Mouse (Mus musculus) embryonic facial prominence, embryonic 12.5 days (tissue): ENCODE data around the gene Btbd9. TPM values are rescaled to one million over a fixed set of nuclear protein-coding genes. Genes with fewer than 3 reads are reported as not detected.

Source experiments
- ATAC-seq: fragments of 200-750 bp; cut with Nextera tagmentation; 2 replicates; pipeline ENCODE4 v1.8.0; 2017; ENCODE audit not compliant: insufficient number of reproducible peaks, insufficient read depth, low FRiP score, low TSS enrichment
- H3K27ac ChIP-seq: fragments of 300-500 bp; sonication (generic); 2 replicates; pipeline ENCODE4 v1.5.1; 2016; ENCODE audit warnings: mild to moderate bottlenecking
- H3K27me3 ChIP-seq: fragments of 300-500 bp; sonication (generic); 2 replicates; pipeline ENCODE4 v1.6.1; 2016; ENCODE audit warnings: mild to moderate bottlenecking, moderate library complexity
- H3K36me3 ChIP-seq: fragments of 300-500 bp; sonication (generic); 2 replicates; pipeline ENCODE4 v1.6.1; 2016; ENCODE audit warnings: mild to moderate bottlenecking
- H3K4me1 ChIP-seq: fragments of 300-500 bp; sonication (generic); 2 replicates; pipeline ENCODE4 v1.6.1; 2016
- H3K4me2 ChIP-seq: fragments of 300-500 bp; sonication (generic); replicated peaks from 2 replicates; pipeline ENCODE4 v1.6.1; 2016; ENCODE audit warnings: mild to moderate bottlenecking, moderate library complexity
- H3K4me3 ChIP-seq: fragments of 300-500 bp; sonication (generic); 2 replicates; pipeline ENCODE4 v1.5.1; 2016; ENCODE audit warnings: mild to moderate bottlenecking
- H3K9ac ChIP-seq: fragments of 300-500 bp; sonication (generic); 2 replicates; pipeline ENCODE4 v1.6.1; 2016; ENCODE audit warnings: mild to moderate bottlenecking, moderate library complexity
- H3K9me3 ChIP-seq: fragments of 300-500 bp; sonication (generic); 2 replicates; pipeline ENCODE4 v1.6.1; 2016; ENCODE audit warnings: mild to moderate bottlenecking, moderate library complexity
- WGBS: fragments of 180-500 bp; shearing (Covaris S2); methylation state at CpG from one replicate; pipeline ENCODE4 v1.1.7; 2016; 5-methylcytosine and 5-hydroxymethylcytosine counted together
- polyA plus RNA-seq: library from polyadenylated mRNA; unstranded; fragments of >200 nt; fragmentation: Nextera tagmentation; extraction: Ambion mirVana; gene quantifications from 2 replicates; pipeline ENCODE4 v1.2.1, GENCODE M21; 2016

The Btbd9 gene
- polyA plus RNA-seq, 1 experiment from 2014 or later, result 71.6 TPM

GRCm38 (mm10) chr17:30261307-30261982, 314.8 kb downstream of the Btbd9 start:
- 81% methylated on average over 10 of the region's 10 CpGs for WGBS
- H3K27ac ChIP-seq, result no peak overlapping the region
- no peak overlapping the region for H3K4me3 ChIP-seq

DNA sequence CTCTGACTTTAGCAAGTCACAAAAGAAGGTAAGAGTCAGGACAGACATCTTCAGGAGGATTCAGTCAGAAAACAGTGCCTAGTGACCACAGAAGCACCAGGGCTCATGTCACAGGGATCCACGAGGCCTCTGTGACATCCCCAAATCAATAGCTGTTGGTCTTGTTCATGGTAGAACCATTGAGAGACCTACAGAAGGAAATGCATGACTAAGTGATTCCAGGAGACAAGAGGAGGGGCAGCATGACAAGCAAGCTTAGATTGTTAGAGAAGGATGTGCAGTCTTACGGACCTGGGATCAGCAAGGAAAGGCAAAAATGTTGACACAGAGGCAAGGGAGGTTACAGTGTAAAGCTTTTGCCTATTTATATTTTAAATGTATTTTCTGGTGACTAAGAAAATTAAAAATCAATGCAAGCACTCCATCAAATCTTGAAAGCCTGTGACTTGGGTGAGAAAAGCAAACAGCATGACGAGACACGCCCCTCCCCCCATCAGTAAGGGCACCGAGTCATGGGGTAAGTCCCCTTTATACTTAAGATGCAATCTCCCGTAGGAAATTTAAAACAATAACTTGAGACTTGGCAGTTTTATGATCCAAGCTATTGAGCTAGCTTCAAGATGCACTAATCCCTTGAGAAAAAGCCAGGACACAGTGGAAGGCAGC, 315.5 kb downstream of the Btbd9 start:
- Histone ChIP-seq H3K9me3 (no peaks in the 10 kb centered on the region), H3K36me3 (no peaks in the 10 kb centered on the region), H3K4me3 (no peak overlapping the region), H3K9ac (no peak overlapping the region), H3K27me3 (no peaks in the 10 kb centered on the region), H3K27ac (no peak overlapping the region), H3K4me1 (peaks cover 23% of the 10 kb centered on the region), H3K4me2 (no peak overlapping the region)
- no peak for ATAC-seq
- 68% methylated on average over 6 of the region's 6 CpGs for WGBS

More at GRCm38 (mm10) chr17:30261307-30261982, 314.8 kb downstream of the Btbd9 start:
- H3K4me1 ChIP-seq, result peaks cover 17% of the 10 kb centered on the region; the same call in 1 of the 2 replicates
- no peaks in the 10 kb centered on the region for H3K9me3 ChIP-seq
- H3K36me3 ChIP-seq, result no peaks in the 10 kb centered on the region
- no peaks in the 10 kb centered on the region for H3K27me3 ChIP-seq
- no peak overlapping the region for H3K4me2 ChIP-seq
- H3K9ac ChIP-seq, result no peak overlapping the region
- no peak for ATAC-seq

- no peak overlapping the region for H3K4me3 ChIP-seq
- H3K36me3 ChIP-seq, result no peaks in the 10 kb centered on the region
- WGBS, result 62% methylated on average over 6 of the region's 6 CpGs
- H3K4me2 ChIP-seq, result no peak overlapping the region
- no peaks in the 10 kb centered on the region for H3K9me3 ChIP-seq
- peaks cover 26% of the 10 kb centered on the region for H3K4me1 ChIP-seq
- H3K27ac ChIP-seq, result no peak overlapping the region
- H3K27me3 ChIP-seq, result no peaks in the 10 kb centered on the region
- H3K9ac ChIP-seq, result no peak overlapping the region
- ATAC-seq, result no peak
Observed at GRCm38 (mm10) chr17:30259938-30260337, 316.4 kb downstream of the Btbd9 start.

DNA sequence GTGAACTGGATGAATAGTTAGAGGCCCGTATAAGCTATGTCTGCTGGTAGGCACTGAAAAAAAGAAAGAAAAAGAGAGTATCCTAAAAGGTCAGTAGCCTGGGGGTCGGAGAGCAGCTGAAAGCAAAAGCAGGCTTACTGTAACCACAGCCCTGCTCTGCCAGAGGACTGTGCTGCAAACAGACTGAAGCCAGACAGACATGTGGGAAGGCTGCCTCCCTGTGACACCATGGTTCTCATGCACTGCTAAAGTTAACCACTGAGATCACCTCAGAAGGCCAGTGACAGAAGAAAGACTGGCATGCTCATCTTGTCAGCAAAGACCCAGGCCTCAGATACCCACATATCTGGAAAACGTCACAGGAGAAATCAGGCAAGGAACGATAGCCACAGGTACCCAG, 317.8 kb downstream of the Btbd9 start:
- Histone ChIP-seq H3K4me1 (peaks cover 33% of the 10 kb centered on the region), H3K9ac (no peak overlapping the region), H3K4me2 (no peak overlapping the region), H3K27me3 (no peaks in the 10 kb centered on the region), H3K27ac (no peak overlapping the region), H3K36me3 (no peaks in the 10 kb centered on the region), H3K4me3 (no peak overlapping the region), H3K9me3 (no peaks in the 10 kb centered on the region)
- no peak for ATAC-seq
- 56% methylated on average over 4 of the region's 4 CpGs for WGBS

DNA sequence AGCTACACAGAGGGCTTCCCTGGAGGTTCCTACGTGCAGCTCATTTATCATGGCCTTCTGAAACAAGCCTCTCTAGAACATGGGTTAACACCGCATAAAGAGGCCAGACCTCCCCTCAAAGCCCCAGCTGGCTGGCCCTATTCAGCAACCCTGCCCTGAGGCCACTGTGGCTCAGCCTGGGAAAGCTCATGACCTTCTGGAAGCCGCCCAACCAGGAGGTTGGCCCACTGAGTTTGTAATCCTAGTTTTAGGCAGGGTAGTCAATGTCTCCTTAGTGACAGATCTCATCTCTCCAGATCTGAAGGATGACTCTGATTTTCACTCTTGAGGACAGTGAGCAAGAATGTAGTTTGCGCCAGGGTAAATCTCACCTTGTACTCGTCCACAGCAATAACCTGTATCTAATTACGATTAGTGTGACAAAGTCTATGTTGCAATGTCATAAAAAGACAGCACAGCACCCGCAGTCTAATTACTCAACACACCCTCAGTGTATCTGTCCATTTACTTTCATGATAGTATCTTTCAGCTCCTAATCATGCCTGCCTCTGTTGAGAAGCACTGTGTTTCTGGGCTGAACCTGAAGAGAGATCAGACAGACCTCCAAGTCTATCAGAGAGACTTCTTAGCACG, 320.2 kb downstream of the Btbd9 start:
- Histone ChIP-seq H3K4me2 (no peak overlapping the region), H3K27ac (no peak overlapping the region), H3K4me1 (peaks cover 26% of the 10 kb centered on the region), H3K9ac (no peak overlapping the region), H3K27me3 (no peaks in the 10 kb centered on the region), H3K9me3 (no peaks in the 10 kb centered on the region), H3K4me3 (no peak overlapping the region), H3K36me3 (no peaks in the 10 kb centered on the region)
- 69% methylated on average over 8 of the region's 8 CpGs for WGBS
- ATAC-seq, result no peak

GRCm38 (mm10) chr17:30253924-30254323, 322.4 kb downstream of the Btbd9 start:
- 0 out of 2 replicates have a peak overlapping the region, but pooled peaks have one; percentile 6 for H3K9ac ChIP-seq
- no peak overlapping the region for H3K4me3 ChIP-seq
- H3K27me3 ChIP-seq, result no peaks in the 10 kb centered on the region
- H3K4me2 ChIP-seq, result no peak overlapping the region
- no peak for ATAC-seq
- 61% methylated on average over 7 of the region's 7 CpGs for WGBS
- H3K9me3 ChIP-seq, result no peaks in the 10 kb centered on the region
- H3K4me1 ChIP-seq, result peaks cover 18% of the 10 kb centered on the region
- no peak overlapping the region for H3K27ac ChIP-seq
- no peaks in the 10 kb centered on the region for H3K36me3 ChIP-seq

DNA sequence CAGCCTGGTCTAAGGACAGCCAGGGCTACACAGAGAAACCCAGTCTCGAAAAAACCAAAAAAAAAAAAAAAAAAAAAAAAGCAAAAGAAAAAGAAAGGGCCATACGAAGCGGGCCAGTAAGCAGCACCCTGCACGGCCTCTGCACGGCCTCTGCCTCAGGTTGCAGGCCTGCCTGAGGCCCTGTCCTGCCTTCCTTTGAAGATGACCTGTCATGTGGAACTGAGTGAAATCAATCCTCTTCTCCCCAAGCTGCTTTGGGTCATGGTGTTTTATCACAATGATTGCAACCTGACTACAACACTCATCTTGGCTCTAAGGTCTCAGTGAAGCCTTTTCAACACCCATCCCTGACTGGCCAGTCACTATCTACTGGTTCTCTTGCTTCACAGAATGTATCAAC, 323.3 kb downstream of the Btbd9 start:
- ATAC-seq, result no peak
- Histone ChIP-seq H3K4me2 (no peak overlapping the region), H3K4me1 (peaks cover 18% of the 10 kb centered on the region; the same call in 1 of the 2 replicates), H3K36me3 (no peaks in the 10 kb centered on the region), H3K9me3 (no peaks in the 10 kb centered on the region), H3K4me3 (no peak overlapping the region), H3K27me3 (no peaks in the 10 kb centered on the region), H3K27ac (no peak overlapping the region), H3K9ac (no peak overlapping the region)
- 72% methylated on average over 5 of the region's 5 CpGs for WGBS

GRCm38 (mm10) chr17:30245308-30245706, 331.0 kb downstream of the Btbd9 start:
- no peak for ATAC-seq
- no peaks in the 10 kb centered on the region for H3K36me3 ChIP-seq
- 54% methylated on average over 10 of the region's 10 CpGs for WGBS
- no peak overlapping the region for H3K4me3 ChIP-seq
- no peak overlapping the region for H3K4me2 ChIP-seq
- H3K27ac ChIP-seq, result no peak overlapping the region
- no peak overlapping the region for H3K9ac ChIP-seq
- H3K4me1 ChIP-seq, result peaks cover 37% of the 10 kb centered on the region
- no peaks in the 10 kb centered on the region for H3K9me3 ChIP-seq
- H3K27me3 ChIP-seq, result no peaks in the 10 kb centered on the region

- Histone ChIP-seq H3K4me2 (no peak overlapping the region), H3K4me1 (peaks cover 42% of the 10 kb centered on the region), H3K9ac (no peak overlapping the region), H3K27me3 (no peaks in the 10 kb centered on the region), H3K4me3 (no peak overlapping the region), H3K27ac (no peak overlapping the region), H3K9me3 (no peaks in the 10 kb centered on the region), H3K36me3 (no peaks in the 10 kb centered on the region)
- ATAC-seq, result no peak
- WGBS, result 70% methylated on average over 14 of the region's 14 CpGs
Observed at GRCm38 (mm10) chr17:30244651-30245307, 331.5 kb downstream of the Btbd9 start.

DNA sequence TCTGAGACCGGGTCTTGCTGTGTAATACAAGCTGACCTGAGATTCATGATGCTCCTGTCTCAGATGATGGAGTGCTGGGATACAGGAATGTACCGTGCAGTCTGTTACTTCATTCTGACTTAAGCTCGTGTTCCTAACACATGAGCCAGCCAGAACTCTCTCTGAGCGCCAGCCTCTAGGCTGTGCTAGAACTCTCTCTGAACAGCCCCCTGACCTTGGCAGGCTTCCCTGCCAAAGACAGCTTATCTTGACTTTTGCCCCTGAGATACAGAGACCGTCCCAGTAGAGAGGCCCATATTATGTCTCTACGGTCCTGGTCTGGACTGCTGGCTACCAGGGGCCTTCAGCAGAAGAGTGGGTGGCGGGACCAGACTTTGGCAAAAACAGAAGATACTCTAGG, 332.7 kb downstream of the Btbd9 start:
- peaks cover 44% of the 10 kb centered on the region for H3K4me1 ChIP-seq
- WGBS, result 82% methylated on average over 7 of the region's 7 CpGs

DNA sequence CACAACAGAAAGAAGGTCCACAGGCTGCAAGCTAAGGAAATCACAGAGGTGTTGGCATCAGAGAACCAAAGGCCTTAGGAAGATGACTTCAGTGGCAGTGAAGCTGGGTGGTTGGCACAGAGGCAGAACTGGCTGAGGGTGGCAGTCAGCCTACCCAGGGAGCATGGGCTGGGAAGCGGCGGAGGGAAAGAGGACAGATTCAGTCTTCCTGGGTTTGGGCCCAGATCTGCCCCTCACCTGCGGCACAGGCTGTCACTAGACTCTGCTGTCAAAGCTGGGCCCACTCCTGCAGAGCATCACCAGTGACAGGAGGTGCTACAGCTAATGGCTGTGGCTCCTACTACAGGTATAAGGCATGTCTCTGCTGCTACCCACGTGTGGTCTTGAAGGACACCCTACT, 333.6 kb downstream of the Btbd9 start:
- 92% methylated on average over 4 of the region's 4 CpGs for WGBS
- H3K4me2 ChIP-seq, result no peak overlapping the region
- H3K36me3 ChIP-seq, result no peaks in the 10 kb centered on the region
- H3K27me3 ChIP-seq, result no peaks in the 10 kb centered on the region
- no peak overlapping the region for H3K9ac ChIP-seq
- no peak for ATAC-seq
- H3K27ac ChIP-seq, result no peak overlapping the region
- peaks cover 44% of the 10 kb centered on the region for H3K4me1 ChIP-seq
- H3K4me3 ChIP-seq, result no peak overlapping the region
- no peaks in the 10 kb centered on the region for H3K9me3 ChIP-seq

More for the DNA sequence above, 332.7 kb downstream of the Btbd9 start:
- no peaks in the 10 kb centered on the region for H3K27me3 ChIP-seq
- H3K4me3 ChIP-seq, result no peak overlapping the region
- H3K4me2 ChIP-seq, result no peak overlapping the region
- H3K9ac ChIP-seq, result no peak overlapping the region
- H3K27ac ChIP-seq, result no peak overlapping the region
- ATAC-seq, result no peak
- no peaks in the 10 kb centered on the region for H3K36me3 ChIP-seq
- H3K9me3 ChIP-seq, result no peaks in the 10 kb centered on the region
